Mouse (Mus musculus) neural tube, embryonic 12.5 days (tissue): ENCODE data around the gene Gm3839. TPM values are rescaled to one million over a fixed set of nuclear protein-coding genes. Genes with fewer than 3 reads are reported as not detected.

Experiments used
- microRNA-seq: library from miRNA; unstranded; fragments of <30 nt; microRNA quantifications from one replicate; pipeline ENCODE4, GENCODE M21; 2017
- polyA plus RNA-seq: library from polyadenylated mRNA; unstranded; fragments of >200 nt; fragmentation: Nextera tagmentation; extraction: Ambion mirVana; gene quantifications from 2 replicates; pipeline ENCODE4 v1.2.1, GENCODE M21; 2016

Gene Gm3839
- polyA plus RNA-seq, 1 experiment from 2014 or later: 1.5 TPM

Small RNA genes lying within 50 kb of the gene (microRNA-seq; reads per million reads assigned to microRNA genes)
- not detected for gene Mir5124b

Other genes starting within 250 kb of the Gm3839 start
- 3.3 and 4.6 TPM in 2 replicates for gene Fhit, start 194.7 kb downstream of the Gm3839 start, polyA plus RNA-seq
- 41.8 and 46.4 TPM in 2 replicates for gene Ptprg, start 196.8 kb upstream of the Gm3839 start, polyA plus RNA-seq